Mouse (Mus musculus) intestine, embryonic 15.5 days (tissue): Measurements from ENCODE around the gene Zar1l. TPM values are rescaled to one million over a fixed set of nuclear protein-coding genes. Genes with fewer than 3 reads are reported as not detected.

Experiments used
- ATAC-seq: fragments of 200-750 bp; cut with Nextera tagmentation; 2 replicates; pipeline ENCODE4 v1.8.0; 2017; ENCODE audit warnings: moderate TSS enrichment, moderate library complexity
- H3K27ac ChIP-seq: fragments of 300-500 bp; sonication (generic); 2 replicates; pipeline ENCODE4 v1.5.1; 2015; ENCODE audit warnings: mild to moderate bottlenecking, inconsistent platforms
- H3K27me3 ChIP-seq: fragments of 300-500 bp; sonication (generic); replicated peaks from 2 replicates; pipeline ENCODE4 v1.6.1; 2015; ENCODE audit warnings: inconsistent platforms
- H3K36me3 ChIP-seq: fragments of 300-500 bp; sonication (generic); 2 replicates; pipeline ENCODE4 v1.6.1; 2015; ENCODE audit warnings: inconsistent platforms
- H3K4me1 ChIP-seq: fragments of 300-500 bp; sonication (generic); replicated peaks from 2 replicates; pipeline ENCODE4 v1.6.1; 2015; ENCODE audit warnings: inconsistent platforms
- H3K4me2 ChIP-seq: fragments of 300-500 bp; sonication (generic); replicated peaks from 2 replicates; pipeline ENCODE4 v1.6.1; 2015; ENCODE audit warnings: mild to moderate bottlenecking, inconsistent platforms
- H3K4me3 ChIP-seq: fragments of 300-500 bp; sonication (generic); replicated peaks from 2 replicates; pipeline ENCODE4 v1.5.1; 2015; ENCODE audit warnings: inconsistent platforms
- H3K9ac ChIP-seq: fragments of 300-500 bp; sonication (generic); 2 replicates; pipeline ENCODE4 v1.6.1; 2015; ENCODE audit warnings: inconsistent platforms
- H3K9me3 ChIP-seq: fragments of 300-500 bp; sonication (generic); 2 replicates; pipeline ENCODE4 v1.6.1; 2016; ENCODE audit warnings: inconsistent platforms
- WGBS: fragments of 180-500 bp; shearing (Covaris S2); methylation state at CpG from one replicate; pipeline ENCODE4 v1.1.7; 2015; 5-methylcytosine and 5-hydroxymethylcytosine counted together
- polyA plus RNA-seq: library from polyadenylated mRNA; unstranded; fragments of >200 nt; fragmentation: Nextera tagmentation; extraction: Ambion mirVana; gene quantifications from 2 replicates; pipeline ENCODE4 v1.2.1, GENCODE M21; 2015

Gene Zar1l
- polyA plus RNA-seq: not detected in 2 replicates

- no peak within 1 kb of the TSS for H3K4me2 ChIP-seq
- 61% methylated on average over 4 of the region's 4 CpGs for WGBS
- no peaks in the 10 kb centered on the region for H3K9me3 ChIP-seq
- no peaks in the 10 kb centered on the region for H3K36me3 ChIP-seq
- H3K27me3 ChIP-seq: no peaks in the 10 kb centered on the region
- no peak within 1 kb of the TSS for H3K9ac ChIP-seq
- H3K27ac ChIP-seq: no peak within 1 kb of the TSS
- no peak within 1 kb of the TSS for H3K4me3 ChIP-seq
- ATAC-seq: no peak
- no peaks in the 10 kb centered on the region for H3K4me1 ChIP-seq
Observed at GRCm38 (mm10) chr5:150518064-150518463, at the start of gene Zar1l. Gene Zar1l, minus strand, starts transcription at chr5:150518164.

- no peaks in the 10 kb centered on the region for H3K9me3 ChIP-seq
- H3K27me3 ChIP-seq: no peaks in the 10 kb centered on the region
- no peaks in the 10 kb centered on the region for H3K4me1 ChIP-seq
- no peak overlapping the region for H3K4me2 ChIP-seq
- 92% methylated on average over 5 of the region's 5 CpGs for WGBS
- H3K27ac ChIP-seq: no peak overlapping the region
- peaks cover 4% of the 10 kb centered on the region for H3K36me3 ChIP-seq
- ATAC-seq: no peak
- H3K9ac ChIP-seq: no peak overlapping the region
- no peak overlapping the region for H3K4me3 ChIP-seq
Observed at GRCm38 (mm10) chr5:150566971-150567370, 49.0 kb upstream of the Zar1l start.

GRCm38 (mm10) chr5:150566226-150566625 is 48.3 kb upstream of the Zar1l start:
- no peak overlapping the region for H3K4me2 ChIP-seq
- no peaks in the 10 kb centered on the region for H3K27me3 ChIP-seq
- WGBS: 60% methylated on average over 3 of the region's 3 CpGs
- H3K9ac ChIP-seq: no peak overlapping the region
- H3K36me3 ChIP-seq: peaks cover 7% of the 10 kb centered on the region
- no peak overlapping the region for H3K27ac ChIP-seq
- no peaks in the 10 kb centered on the region for H3K4me1 ChIP-seq
- no peak overlapping the region for H3K4me3 ChIP-seq
- no peak for ATAC-seq
- no peaks in the 10 kb centered on the region for H3K9me3 ChIP-seq

- H3K36me3 ChIP-seq: peaks cover 7% of the 10 kb centered on the region
- H3K27ac ChIP-seq: no peak overlapping the region
- ATAC-seq: no peak
- H3K4me3 ChIP-seq: no peak overlapping the region
- no peak overlapping the region for H3K4me2 ChIP-seq
- H3K9me3 ChIP-seq: no peaks in the 10 kb centered on the region
- no peak overlapping the region for H3K9ac ChIP-seq
- no peaks in the 10 kb centered on the region for H3K27me3 ChIP-seq
- WGBS: 92% methylated on average over 6 of the region's 6 CpGs
- no peaks in the 10 kb centered on the region for H3K4me1 ChIP-seq
Observed at GRCm38 (mm10) chr5:150564426-150564825, 46.5 kb upstream of the Zar1l start.

GRCm38 (mm10) chr5:150561783-150562182 is 43.8 kb upstream of the Zar1l start:
- Histone ChIP-seq H3K36me3 (peaks cover 8% of the 10 kb centered on the region; the same call in 1 of the 2 replicates), H3K27ac (peak overlapping the region; percentile 49), H3K9ac (no peak overlapping the region), H3K27me3 (no peaks in the 10 kb centered on the region), H3K4me3 (no peak overlapping the region), H3K9me3 (no peaks in the 10 kb centered on the region), H3K4me1 (no peaks in the 10 kb centered on the region), H3K4me2 (no peak overlapping the region)
- WGBS: 80% methylated on average over 5 of the region's 5 CpGs
- ATAC-seq: peak; percentile 88

- Histone ChIP-seq H3K9ac (no peak overlapping the region), H3K4me3 (no peak overlapping the region), H3K9me3 (no peaks in the 10 kb centered on the region), H3K4me1 (no peaks in the 10 kb centered on the region), H3K27ac (peak overlapping the region; percentile 49), H3K27me3 (no peaks in the 10 kb centered on the region), H3K36me3 (peaks cover 8% of the 10 kb centered on the region; the same call in 1 of the 2 replicates), H3K4me2 (no peak overlapping the region)
- ATAC-seq: peak; percentile 91
Observed at GRCm38 (mm10) chr5:150561376-150561775, 43.4 kb upstream of the Zar1l start.

- Histone ChIP-seq H3K27ac (no peak overlapping the region), H3K27me3 (no peaks in the 10 kb centered on the region), H3K4me2 (no peak overlapping the region), H3K4me3 (no peak overlapping the region), H3K9ac (no peak overlapping the region), H3K9me3 (no peaks in the 10 kb centered on the region), H3K36me3 (peaks cover 8% of the 10 kb centered on the region; the same call in 1 of the 2 replicates), H3K4me1 (no peaks in the 10 kb centered on the region)
- 95% methylated on average over 5 of the region's 5 CpGs for WGBS
- ATAC-seq: no peak
Observed at GRCm38 (mm10) chr5:150560851-150561250, 42.9 kb upstream of the Zar1l start.

- Histone ChIP-seq H3K4me1 (no peaks in the 10 kb centered on the region), H3K27me3 (no peaks in the 10 kb centered on the region), H3K9ac (no peak overlapping the region), H3K9me3 (no peaks in the 10 kb centered on the region), H3K36me3 (peaks cover 8% of the 10 kb centered on the region; the same call in 1 of the 2 replicates), H3K4me3 (no peak overlapping the region), H3K27ac (no peak overlapping the region), H3K4me2 (no peak overlapping the region)
- 89% methylated on average over 6 of the region's 6 CpGs for WGBS
- ATAC-seq: no peak
Observed at GRCm38 (mm10) chr5:150559519-150560103, 41.6 kb upstream of the Zar1l start.

GRCm38 (mm10) chr5:150551637-150552036 is 33.7 kb upstream of the Zar1l start:
- H3K27me3 ChIP-seq: no peaks in the 10 kb centered on the region
- H3K4me3 ChIP-seq: no peak overlapping the region
- no peaks in the 10 kb centered on the region for H3K36me3 ChIP-seq
- H3K4me2 ChIP-seq: no peak overlapping the region
- no peak for ATAC-seq
- H3K9ac ChIP-seq: no peak overlapping the region
- WGBS: 50% methylated on average over 3 of the region's 3 CpGs
- H3K27ac ChIP-seq: no peak overlapping the region
- H3K4me1 ChIP-seq: no peaks in the 10 kb centered on the region
- H3K9me3 ChIP-seq: no peaks in the 10 kb centered on the region

- Histone ChIP-seq H3K4me3 (no peak overlapping the region), H3K4me2 (no peak overlapping the region), H3K9ac (no peak overlapping the region), H3K27ac (no peak overlapping the region), H3K27me3 (no peaks in the 10 kb centered on the region), H3K4me1 (no peaks in the 10 kb centered on the region), H3K36me3 (peaks cover 8% of the 10 kb centered on the region), H3K9me3 (no peaks in the 10 kb centered on the region)
- WGBS: 90% methylated on average over 2 of the region's 2 CpGs
- ATAC-seq: no peak
Observed at GRCm38 (mm10) chr5:150543184-150543583, 25.2 kb upstream of the Zar1l start.

- Histone ChIP-seq H3K4me2 (no peak overlapping the region), H3K9me3 (no peaks in the 10 kb centered on the region), H3K27ac (no peak overlapping the region), H3K9ac (no peak overlapping the region), H3K27me3 (no peaks in the 10 kb centered on the region), H3K36me3 (peaks cover 12% of the 10 kb centered on the region), H3K4me1 (no peaks in the 10 kb centered on the region), H3K4me3 (no peak overlapping the region)
- no peak for ATAC-seq
- WGBS: 98% methylated on average over 1 of the region's 1 CpGs
Observed at GRCm38 (mm10) chr5:150541302-150541701, 23.3 kb upstream of the Zar1l start.

GRCm38 (mm10) chr5:150525239-150525638 is 7.3 kb upstream of the Zar1l start:
- Histone ChIP-seq H3K4me2 (no peak overlapping the region), H3K4me1 (peaks cover 5% of the 10 kb centered on the region; the same call in 1 of the 2 replicates), H3K9me3 (no peaks in the 10 kb centered on the region), H3K27ac (no peak overlapping the region), H3K9ac (no peak overlapping the region), H3K4me3 (no peak overlapping the region), H3K27me3 (no peaks in the 10 kb centered on the region), H3K36me3 (no peaks in the 10 kb centered on the region)
- WGBS: 82% methylated on average over 2 of the region's 2 CpGs
- no peak for ATAC-seq

- H3K4me1 ChIP-seq: peaks cover 5% of the 10 kb centered on the region; the same call in 1 of the 2 replicates
- peak overlapping the region; percentile 85 for H3K27ac ChIP-seq
- H3K9me3 ChIP-seq: no peaks in the 10 kb centered on the region
- peak overlapping the region; percentile 76 for H3K4me3 ChIP-seq
- H3K4me2 ChIP-seq: peak overlapping the region; percentile 68
- H3K9ac ChIP-seq: peak overlapping the region; percentile 83
- H3K36me3 ChIP-seq: no peaks in the 10 kb centered on the region
- no peaks in the 10 kb centered on the region for H3K27me3 ChIP-seq
- ATAC-seq: peak; percentile 63; the same call in 1 of the 2 replicates
- WGBS: 6% methylated on average over 11 of the region's 11 CpGs
Observed at GRCm38 (mm10) chr5:150522867-150523234, 4.9 kb upstream of the Zar1l start.
